Mouse (Mus musculus) intestine, embryonic 16.5 days (tissue): ENCODE measurements around the gene Unc45b. TPM values are rescaled to one million over a fixed set of nuclear protein-coding genes. Genes with fewer than 3 reads are reported as not detected.

Experiments used
- ATAC-seq: fragments of 200-750 bp; cut with Nextera tagmentation; 2 replicates; pipeline ENCODE4 v1.8.0; 2017; ENCODE audit warnings: moderate TSS enrichment, moderate library complexity
- H3K27ac ChIP-seq: fragments of 300-500 bp; sonication (generic); 2 replicates; pipeline ENCODE4 v1.5.1; 2014; ENCODE audit warnings: mild to moderate bottlenecking, low read length
- H3K27me3 ChIP-seq: fragments of 300-500 bp; sonication (generic); replicated peaks from 2 replicates; pipeline ENCODE4 v1.6.1; 2014; ENCODE audit warnings: low read length, control low read depth, mixed read lengths; ENCODE audit not compliant: control insufficient read depth, insufficient read depth
- H3K36me3 ChIP-seq: fragments of 300-500 bp; sonication (generic); 2 replicates; pipeline ENCODE4 v1.6.1; 2014; ENCODE audit warnings: low read length, control low read depth; ENCODE audit not compliant: control insufficient read depth, insufficient read depth
- H3K4me1 ChIP-seq: fragments of 300-500 bp; sonication (generic); 2 replicates; pipeline ENCODE4 v1.6.1; 2014; ENCODE audit warnings: low read length, control low read depth, mixed read lengths; ENCODE audit not compliant: control insufficient read depth, insufficient read depth
- H3K4me2 ChIP-seq: fragments of 300-500 bp; sonication (generic); 2 replicates; pipeline ENCODE4 v1.6.1; 2014; ENCODE audit warnings: low read depth, low read length, control low read depth
- H3K4me3 ChIP-seq: fragments of 300-500 bp; sonication (generic); 2 replicates; pipeline ENCODE4 v1.5.1; 2014; ENCODE audit warnings: mild to moderate bottlenecking, low read length
- H3K9ac ChIP-seq: fragments of 300-500 bp; sonication (generic); 2 replicates; pipeline ENCODE4 v1.6.1; 2014; ENCODE audit warnings: low read depth, low read length
- H3K9me3 ChIP-seq: fragments of 300-500 bp; sonication (generic); 2 replicates; pipeline ENCODE4 v1.6.1; 2016; ENCODE audit warnings: low read length, control low read depth; ENCODE audit not compliant: control insufficient read depth
- WGBS: fragments of 180-500 bp; shearing (Covaris S2); extraction: QIAGEN DNeasy Blood & Tissue Kit; methylation state at CpG from one replicate; pipeline ENCODE4 v1.1.7; 2014; 5-methylcytosine and 5-hydroxymethylcytosine counted together
- microRNA-seq: library from miRNA; unstranded; fragments of <30 nt; microRNA quantifications from one replicate; pipeline ENCODE4, GENCODE M21; 2016
- polyA plus RNA-seq: library from polyadenylated mRNA; unstranded; fragments of >200 nt; fragmentation: Nextera tagmentation; extraction: Ambion mirVana; gene quantifications from 2 replicates; pipeline ENCODE4 v1.2.1, GENCODE M21; 2015

Gene Unc45b
- polyA plus RNA-seq, 1 experiment from 2014 or later, result 2.3 TPM

DNA sequence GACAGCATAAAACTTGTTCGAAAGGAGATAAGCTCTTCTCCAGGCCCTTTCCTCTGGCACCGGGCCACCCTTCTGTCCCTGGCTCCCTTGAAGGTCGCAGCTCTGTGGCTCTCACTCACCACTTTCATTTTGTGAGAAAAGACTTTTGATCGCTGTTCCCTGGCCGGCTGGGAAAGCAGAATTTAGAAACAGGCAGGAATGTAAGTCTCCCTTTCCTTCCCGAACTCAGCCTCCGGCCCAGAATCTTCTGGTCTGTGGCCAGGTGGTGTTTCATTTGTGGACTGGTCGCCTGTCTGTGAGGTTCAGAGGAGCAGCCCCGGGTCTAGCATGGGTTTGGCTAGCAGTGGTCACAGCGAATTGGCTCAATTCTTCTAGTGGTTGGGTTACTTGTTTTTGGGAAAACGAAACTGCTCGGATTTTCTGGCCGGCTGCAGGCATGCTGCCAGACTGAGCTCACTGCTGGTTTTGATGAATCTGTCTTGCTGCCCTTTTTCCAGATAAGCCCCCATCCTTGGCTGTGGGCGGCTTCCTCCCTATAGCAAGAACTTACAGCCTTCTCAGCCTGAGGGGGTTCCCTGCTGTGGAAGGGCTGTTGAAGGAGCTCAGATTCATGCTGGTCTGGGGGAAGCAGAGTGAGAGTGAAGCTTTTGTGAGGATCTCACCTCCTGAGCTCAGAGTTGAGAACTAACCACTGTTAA lies 81.3 kb downstream of the Unc45b start, which contains the start of gene Slfn9:
Gene Slfn9 (minus strand): TSS at position 362 of the 698 bp plus-strand sequence.
- peak; percentile 74 for ATAC-seq
- peak within 1 kb of the TSS; percentile 72 for H3K9ac ChIP-seq
- no peaks in the 10 kb centered on the region for H3K9me3 ChIP-seq
- peak within 1 kb of the TSS; percentile 51 for H3K4me3 ChIP-seq
- no peaks in the 10 kb centered on the region for H3K36me3 ChIP-seq
- WGBS, result 9% methylated on average over 14 of the region's 14 CpGs
- H3K4me1 ChIP-seq, result peaks cover 13% of the 10 kb centered on the region
- peak within 1 kb of the TSS; percentile 88 for H3K4me2 ChIP-seq
- H3K27ac ChIP-seq, result peak within 1 kb of the TSS; percentile 78
- no peaks in the 10 kb centered on the region for H3K27me3 ChIP-seq

Small RNA genes within 50 kb of the gene (microRNA-seq; reads per million reads assigned to microRNA genes)
- not detected for gene Mir7679

Other genes with a start within 250 kb of the Unc45b start
- gene Cct6b, start 146.2 kb upstream of the Unc45b start, polyA plus RNA-seq, result 0.34 and 0.49 TPM in 2 replicates
- gene Zfp830, start 146.2 kb upstream of the Unc45b start, polyA plus RNA-seq, result 32.0 and 35.6 TPM in 2 replicates
- gene Lig3, start 129.4 kb upstream of the Unc45b start, polyA plus RNA-seq, result 17.3 and 18.0 TPM in 2 replicates
- gene Rffl, start 39.3 kb upstream of the Unc45b start, polyA plus RNA-seq, result 13.1 and 13.6 TPM in 2 replicates
- gene Rad51d, start 19.9 kb upstream of the Unc45b start, polyA plus RNA-seq, result 13.9 and 15.0 TPM in 2 replicates
- 0.16 and 0.23 TPM in 2 replicates for gene Fndc8, start 18.4 kb upstream of the Unc45b start, polyA plus RNA-seq
- gene Nle1, start 2.1 kb upstream of the Unc45b start, polyA plus RNA-seq, result 25.8 and 31.2 TPM in 2 replicates
- 1.5 and 1.8 TPM in 2 replicates for gene Slfn5, start 40.8 kb downstream of the Unc45b start, polyA plus RNA-seq
- gene Slfn9, start 81.3 kb downstream of the Unc45b start, polyA plus RNA-seq, result 12.2 and 14.1 TPM in 2 replicates
- 0.53 and 0.59 TPM in 2 replicates for gene Slfn8, start 110.3 kb downstream of the Unc45b start, polyA plus RNA-seq
- gene Slfn2, start 154.6 kb downstream of the Unc45b start, polyA plus RNA-seq, result 6.1 and 6.9 TPM in 2 replicates
- gene Slfn1, start 206.3 kb downstream of the Unc45b start, polyA plus RNA-seq, result 0.58 and 0.70 TPM in 2 replicates